Mouse (Mus musculus) lung, embryonic 14.5 days (tissue): ENCODE data around the gene Glce. TPM values are rescaled to one million over a fixed set of nuclear protein-coding genes. Genes with fewer than 3 reads are reported as not detected.

Experiments used
- ATAC-seq: fragments of 200-750 bp; cut with Nextera tagmentation; 2 replicates; pipeline ENCODE4 v1.8.0; 2017; ENCODE audit warnings: mild to moderate bottlenecking, moderate TSS enrichment, moderate library complexity; ENCODE audit not compliant: insufficient read depth
- DNase-seq: peaks from one replicate; pipeline ENCODE4 v3.0.0-alpha.2; 2015
- H3K27ac ChIP-seq: fragments of 300-500 bp; sonication (generic); 2 replicates; pipeline ENCODE4 v1.5.1; 2014; ENCODE audit warnings: low read depth, mild to moderate bottlenecking, moderate library complexity
- H3K27me3 ChIP-seq: fragments of 300-500 bp; sonication (generic); 2 replicates; pipeline ENCODE4 v1.6.1; 2014; ENCODE audit warnings: low read length, control low read depth; ENCODE audit not compliant: insufficient read depth
- H3K36me3 ChIP-seq: fragments of 300-500 bp; sonication (generic); 2 replicates; pipeline ENCODE4 v1.6.1; 2014; ENCODE audit warnings: control low read depth; ENCODE audit not compliant: insufficient read depth
- H3K4me1 ChIP-seq: fragments of 300-500 bp; sonication (generic); 2 replicates; pipeline ENCODE4 v1.6.1; 2014; ENCODE audit warnings: antibody characterized with exemption, control low read depth; ENCODE audit not compliant: insufficient read depth
- H3K4me2 ChIP-seq: fragments of 300-500 bp; sonication (generic); 2 replicates; pipeline ENCODE4 v1.6.1; 2014; ENCODE audit warnings: mild to moderate bottlenecking
- H3K4me3 ChIP-seq: fragments of 300-500 bp; sonication (generic); 2 replicates; pipeline ENCODE4 v1.5.1; 2014; ENCODE audit warnings: low read depth, low read length
- H3K9ac ChIP-seq: fragments of 300-500 bp; sonication (generic); 2 replicates; pipeline ENCODE4 v1.6.1; 2014
- H3K9me3 ChIP-seq: fragments of 300-500 bp; sonication (generic); 2 replicates; pipeline ENCODE4 v1.6.1; 2016; ENCODE audit warnings: low read depth, low read length, control low read depth
- CTCF ChIP-seq: IDR thresholded peaks from 2 replicates; pipeline ENCODE4 v1.5.1; 2016; ENCODE audit warnings: antibody characterized with exemption, low read depth
- whole genome bisulfite sequencing: fragments of 180-500 bp; shearing (Covaris S2); extraction: QIAGEN DNeasy Blood & Tissue Kit; methylation state at CpG from one replicate; pipeline ENCODE4 v1.1.7; 2014; 5-methylcytosine and 5-hydroxymethylcytosine counted together
- microRNA-seq: library from miRNA; unstranded; fragments of <30 nt; microRNA quantifications from one replicate; pipeline ENCODE4, GENCODE M21; 2016; ENCODE audit warnings: borderline number of aligned reads
- polyA plus RNA-seq: library from polyadenylated mRNA; unstranded; fragments of >200 nt; fragmentation: Nextera tagmentation; extraction: Ambion mirVana; gene quantifications from 2 replicates; pipeline ENCODE4 v1.2.1, GENCODE M21; 2014

Gene Glce
- polyA plus RNA-seq, 1 experiment from 2014 or later, result 25.9 TPM

DNA sequence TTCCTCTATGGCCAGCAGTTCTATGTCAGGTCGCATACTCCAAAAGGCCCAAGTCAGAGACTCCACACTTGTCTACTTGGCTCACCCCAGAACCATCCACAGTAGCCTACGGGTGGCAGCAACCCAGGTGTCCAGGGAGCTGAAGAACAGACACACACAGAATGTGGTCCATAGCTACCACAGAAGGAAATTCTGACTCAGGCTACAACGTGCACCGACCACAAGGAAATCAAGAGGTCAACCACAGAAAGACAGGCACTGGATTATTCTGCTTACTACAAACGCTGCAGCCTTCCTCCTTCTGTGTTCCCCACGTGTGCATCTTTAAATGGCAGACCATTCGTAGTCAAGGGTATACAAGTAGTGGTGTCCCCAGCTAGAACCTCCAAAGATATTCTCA, 102.2 kb downstream of the Glce start:
- WGBS, result 76% methylated on average over 7 of the region's 7 CpGs
- H3K27ac ChIP-seq, result no peak overlapping the region

DNA sequence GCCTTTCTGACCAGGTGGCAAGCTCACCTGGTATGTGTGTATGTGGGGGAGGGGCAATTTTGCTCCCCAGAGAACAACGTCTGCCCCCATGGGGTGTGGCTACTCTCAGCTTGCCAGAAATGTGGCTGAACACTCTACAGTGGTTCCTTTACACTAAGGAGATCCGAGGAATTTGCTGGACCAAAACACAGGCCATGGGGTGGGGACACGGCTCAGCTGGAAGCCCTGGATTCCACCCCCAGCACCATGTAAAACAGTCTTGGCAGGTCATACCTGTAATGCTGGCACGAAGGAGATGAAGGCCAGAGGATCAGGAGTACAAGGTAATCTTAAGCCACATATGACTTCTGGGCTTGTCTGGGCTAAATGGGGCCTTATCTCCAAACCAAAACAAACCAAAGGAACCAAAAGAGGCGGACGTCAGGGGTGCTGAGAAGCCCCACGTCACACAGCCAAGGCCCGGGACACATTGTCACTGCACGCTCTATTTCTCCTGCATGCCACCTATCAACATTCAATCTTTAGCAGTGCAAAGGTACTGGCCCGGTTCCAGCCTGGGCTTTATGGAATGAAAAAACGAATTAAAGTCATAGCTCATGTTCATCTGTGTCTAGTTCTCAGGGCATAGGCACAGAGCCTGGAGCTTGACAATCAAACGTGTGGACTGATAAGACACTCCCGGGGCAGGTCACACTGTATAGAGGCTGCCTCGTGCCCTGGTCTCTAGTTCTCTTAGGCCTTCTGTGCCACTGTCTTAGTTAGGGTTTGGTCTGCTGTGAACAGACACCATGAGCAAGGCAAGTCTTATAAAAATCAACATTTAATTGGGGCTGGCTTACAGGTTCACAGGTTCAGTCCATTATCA, 104.0 kb downstream of the Glce start:
- Histone ChIP-seq H3K27me3 (no peaks in the 10 kb centered on the region), H3K9me3 (no peaks in the 10 kb centered on the region), H3K9ac (no peak overlapping the region), H3K4me2 (no peak overlapping the region), H3K4me1 (no peaks in the 10 kb centered on the region), H3K27ac (no peak overlapping the region), H3K4me3 (no peak overlapping the region), H3K36me3 (no peaks in the 10 kb centered on the region)
- TF ChIP-seq CTCF, result no peak
- WGBS, result 39% methylated on average over 14 of the region's 14 CpGs
- ATAC-seq, result no peak
- no peak for DNase-seq

More for the DNA sequence above, 102.2 kb downstream of the Glce start:
- no peak for TF ChIP-seq CTCF
- Histone ChIP-seq H3K9ac (no peak overlapping the region), H3K36me3 (no peaks in the 10 kb centered on the region), H3K9me3 (no peaks in the 10 kb centered on the region), H3K27me3 (no peaks in the 10 kb centered on the region), H3K4me3 (no peak overlapping the region), H3K4me2 (no peak overlapping the region), H3K4me1 (no peaks in the 10 kb centered on the region)
- DNase-seq (no peak), ATAC-seq (no peak)

DNA sequence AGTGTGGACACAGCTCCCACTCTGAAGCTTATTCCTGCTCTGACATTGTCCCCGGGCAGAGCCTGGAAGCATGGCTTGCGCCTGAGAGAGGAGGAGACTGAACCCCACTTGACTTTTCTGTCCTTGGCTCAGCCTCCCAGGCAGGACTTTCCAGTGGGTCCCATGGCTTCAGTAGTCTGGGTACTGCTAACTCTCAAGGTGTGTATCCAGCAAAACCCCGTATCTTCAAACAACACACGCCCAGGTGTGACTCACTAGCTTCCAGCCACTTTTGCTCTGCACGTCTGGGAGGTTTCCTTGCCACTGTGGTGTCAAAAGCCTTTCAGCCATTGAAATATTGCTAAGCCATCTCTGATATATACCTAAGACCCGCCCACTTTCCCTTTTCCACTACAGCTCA, 105.1 kb downstream of the Glce start:
- Histone ChIP-seq H3K9ac (no peak overlapping the region), H3K4me3 (no peak overlapping the region), H3K4me2 (no peak overlapping the region), H3K9me3 (no peaks in the 10 kb centered on the region), H3K27me3 (no peaks in the 10 kb centered on the region), H3K36me3 (no peaks in the 10 kb centered on the region), H3K27ac (no peak overlapping the region), H3K4me1 (no peaks in the 10 kb centered on the region)
- DNase-seq (no peak), ATAC-seq (no peak)
- WGBS, result 72% methylated on average over 6 of the region's 6 CpGs
- TF ChIP-seq CTCF, result no peak

- Histone ChIP-seq H3K4me2 (no peak overlapping the region), H3K4me1 (no peaks in the 10 kb centered on the region), H3K9me3 (no peaks in the 10 kb centered on the region), H3K9ac (no peak overlapping the region), H3K36me3 (no peaks in the 10 kb centered on the region), H3K27ac (no peak overlapping the region), H3K27me3 (no peaks in the 10 kb centered on the region), H3K4me3 (no peak overlapping the region)
- DNase-seq, result no peak
- peak; percentile 54 for TF ChIP-seq CTCF
- no peak for ATAC-seq
- 47% methylated on average over 3 of the region's 3 CpGs for WGBS
Measured at GRCm38 (mm10) chr9:62015504-62015903, 107.0 kb downstream of the Glce start.

- 59% methylated on average over 12 of the region's 12 CpGs for WGBS
- DNase-seq, result no peak
Measured at GRCm38 (mm10) chr9:62013316-62014097, 108.9 kb downstream of the Glce start.

DNA sequence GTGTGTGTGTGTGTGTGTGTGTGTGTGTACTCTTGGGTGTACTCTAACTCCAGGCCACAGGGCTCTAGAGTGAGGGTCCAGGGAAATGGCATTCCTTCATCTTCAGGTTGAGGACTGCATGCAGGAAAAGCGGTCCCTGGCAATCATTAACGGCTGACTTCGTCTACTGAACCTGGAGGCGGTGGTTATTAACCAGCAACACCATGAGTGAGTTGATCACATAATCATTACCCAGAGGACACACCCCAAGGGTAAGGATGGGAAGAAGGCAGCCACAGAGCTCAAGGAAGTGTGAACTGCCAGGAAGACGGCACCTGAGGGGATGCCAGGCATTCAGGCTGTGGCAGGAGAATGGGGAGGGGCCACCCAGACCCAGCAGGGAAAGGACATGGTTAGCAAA, 114.1 kb downstream of the Glce start:
- no peak for TF ChIP-seq CTCF
- no peak for ATAC-seq
- no peak for DNase-seq
- H3K27ac ChIP-seq, result no peak overlapping the region
- no peak overlapping the region for H3K4me3 ChIP-seq
- no peaks in the 10 kb centered on the region for H3K27me3 ChIP-seq
- WGBS, result 61% methylated on average over 5 of the region's 5 CpGs
- H3K4me1 ChIP-seq, result no peaks in the 10 kb centered on the region
- no peaks in the 10 kb centered on the region for H3K9me3 ChIP-seq
- no peak overlapping the region for H3K9ac ChIP-seq
- H3K4me2 ChIP-seq, result no peak overlapping the region
- no peaks in the 10 kb centered on the region for H3K36me3 ChIP-seq

More at GRCm38 (mm10) chr9:62013316-62014097, 108.9 kb downstream of the Glce start:
- TF ChIP-seq CTCF, result no peak
- Histone ChIP-seq H3K27ac (no peak overlapping the region), H3K4me1 (no peaks in the 10 kb centered on the region), H3K36me3 (no peaks in the 10 kb centered on the region), H3K9ac (no peak overlapping the region), H3K4me3 (no peak overlapping the region), H3K4me2 (no peak overlapping the region), H3K9me3 (no peaks in the 10 kb centered on the region), H3K27me3 (no peaks in the 10 kb centered on the region)
- ATAC-seq, result no peak

Small RNAs within 50 kb of the gene (microRNA-seq; reads per million reads assigned to microRNA genes)
- 0.95 reads per million for gene Mir5133

Other genes starting within 250 kb of the Glce start
- 1,598 and 1,617 TPM in 2 replicates for gene Rplp1, start 208.1 kb downstream of the Glce start, polyA plus RNA-seq
- 157 and 164 TPM in 2 replicates for gene Kif23, start 175.9 kb downstream of the Glce start, polyA plus RNA-seq
- 1.7 and 3.7 TPM in 2 replicates for gene Paqr5, start 95.8 kb downstream of the Glce start, polyA plus RNA-seq
- not detected in 2 replicates for gene Spesp1, start 159.6 kb upstream of the Glce start, polyA plus RNA-seq
- gene Anp32a, start 218.6 kb upstream of the Glce start, polyA plus RNA-seq, result 134 and 135 TPM in 2 replicates